Mouse (Mus musculus) kidney, embryonic 14.5 days (tissue): ENCODE measurements around the gene Slc17a4. TPM values are rescaled to one million over a fixed set of nuclear protein-coding genes. Genes with fewer than 3 reads are reported as not detected.

ENCODE experiments used
- ATAC-seq: fragments of 200-750 bp; cut with Nextera tagmentation; 2 replicates; pipeline ENCODE4 v1.8.0; 2017; ENCODE audit warnings: moderate number of reproducible peaks, mild to moderate bottlenecking, moderate TSS enrichment, moderate library complexity; ENCODE audit not compliant: low FRiP score, low TSS enrichment
- H3K27ac ChIP-seq: fragments of 300-500 bp; sonication (generic); 2 replicates; pipeline ENCODE4 v1.5.1; 2014; ENCODE audit warnings: low read depth, mild to moderate bottlenecking, low read length, moderate library complexity, mixed read lengths
- H3K27me3 ChIP-seq: fragments of 300-500 bp; sonication (generic); 2 replicates; pipeline ENCODE4 v1.6.1; 2014; ENCODE audit warnings: mild to moderate bottlenecking, low read length; ENCODE audit not compliant: control insufficient read depth, insufficient read depth
- H3K36me3 ChIP-seq: fragments of 300-500 bp; sonication (generic); 2 replicates; pipeline ENCODE4 v1.6.1; 2014; ENCODE audit warnings: low read length, mixed read lengths; ENCODE audit not compliant: control insufficient read depth, insufficient read depth
- H3K4me1 ChIP-seq: fragments of 300-500 bp; sonication (generic); 2 replicates; pipeline ENCODE4 v1.6.1; 2014; ENCODE audit warnings: low read length, mixed read lengths; ENCODE audit not compliant: control insufficient read depth, insufficient read depth
- H3K4me2 ChIP-seq: fragments of 300-500 bp; sonication (generic); replicated peaks from 2 replicates; pipeline ENCODE4 v1.6.1; 2014; ENCODE audit warnings: low read depth, mild to moderate bottlenecking, low read length
- H3K4me3 ChIP-seq: fragments of 300-500 bp; sonication (generic); 2 replicates; pipeline ENCODE4 v1.5.1; 2014; ENCODE audit warnings: mild to moderate bottlenecking, low read length
- H3K9ac ChIP-seq: fragments of 300-500 bp; sonication (generic); 2 replicates; pipeline ENCODE4 v1.6.1; 2014; ENCODE audit warnings: low read depth, mild to moderate bottlenecking, low read length, moderate library complexity
- H3K9me3 ChIP-seq: fragments of 300-500 bp; sonication (generic); 2 replicates; pipeline ENCODE4 v1.6.1; 2016; ENCODE audit warnings: low read length; ENCODE audit not compliant: control insufficient read depth
- WGBS: fragments of 180-500 bp; shearing (Covaris S2); extraction: QIAGEN DNeasy Blood & Tissue Kit; methylation state at CpG from one replicate; pipeline ENCODE4 v1.1.7; 2014; 5-methylcytosine and 5-hydroxymethylcytosine counted together
- microRNA-seq: library from miRNA; unstranded; fragments of <30 nt; microRNA quantifications from one replicate; pipeline ENCODE4, GENCODE M21; 2016
- polyA plus RNA-seq: library from polyadenylated mRNA; unstranded; fragments of >200 nt; fragmentation: Nextera tagmentation; extraction: Ambion mirVana; gene quantifications from 2 replicates; pipeline ENCODE4 v1.2.1, GENCODE M21; 2014

The Slc17a4 gene
- polyA plus RNA-seq, 1 experiment from 2014 or later, result 2.5 TPM

GRCm38 (mm10) chr13:23856401-23856800 is 58.4 kb downstream of the Slc17a4 start:
- no peaks in the 10 kb centered on the region for H3K9me3 ChIP-seq
- whole genome bisulfite sequencing, result 69% methylated on average over 3 of the region's 3 CpGs
- no peak overlapping the region for H3K27ac ChIP-seq
- no peaks in the 10 kb centered on the region for H3K27me3 ChIP-seq
- no peaks in the 10 kb centered on the region for H3K36me3 ChIP-seq
- no peak overlapping the region for H3K4me2 ChIP-seq
- no peak overlapping the region for H3K4me3 ChIP-seq
- no peaks in the 10 kb centered on the region for H3K4me1 ChIP-seq
- ATAC-seq, result no peak
- H3K9ac ChIP-seq, result no peak overlapping the region

GRCm38 (mm10) chr13:23849299-23849698 is 65.5 kb downstream of the Slc17a4 start:
- no peaks in the 10 kb centered on the region for H3K36me3 ChIP-seq
- 87% methylated on average over 2 of the region's 2 CpGs for WGBS
- no peak overlapping the region for H3K4me2 ChIP-seq
- no peak for ATAC-seq
- H3K9me3 ChIP-seq, result no peaks in the 10 kb centered on the region
- no peak overlapping the region for H3K4me3 ChIP-seq
- H3K27ac ChIP-seq, result no peak overlapping the region
- H3K27me3 ChIP-seq, result no peaks in the 10 kb centered on the region
- no peak overlapping the region for H3K9ac ChIP-seq
- no peaks in the 10 kb centered on the region for H3K4me1 ChIP-seq

Small RNA genes lying within 50 kb of the gene (microRNA-seq; reads per million reads assigned to microRNA genes)
- gene Gm44344, result not detected

Other genes with a start within 250 kb of the Slc17a4 start
- gene Hist1h2ac, start 231.1 kb downstream of the Slc17a4 start, polyA plus RNA-seq, result 1.3 and 1.9 TPM in 2 replicates
- gene Hist1h2bc, start 230.8 kb downstream of the Slc17a4 start, polyA plus RNA-seq, result 54.0 and 60.2 TPM in 2 replicates
- gene Hist1h1t, start 219.2 kb downstream of the Slc17a4 start, polyA plus RNA-seq, result not detected in 2 replicates
- gene Hist1h4c, start 216.6 kb downstream of the Slc17a4 start, polyA plus RNA-seq, result 9.0 and 15.0 TPM in 2 replicates
- 6.0 and 7.6 TPM in 2 replicates for gene Hfe, start 204.2 kb downstream of the Slc17a4 start, polyA plus RNA-seq
- 21.6 and 28.4 TPM in 2 replicates for gene Hist1h1c, start 176.2 kb downstream of the Slc17a4 start, polyA plus RNA-seq
- gene Hist1h3c, start 169.4 kb downstream of the Slc17a4 start, polyA plus RNA-seq, result 12.7 and 18.3 TPM in 2 replicates
- 2.7 and 6.8 TPM in 2 replicates for gene Hist1h2bb, start 168.3 kb downstream of the Slc17a4 start, polyA plus RNA-seq
- gene Hist1h2ab, start 163.9 kb downstream of the Slc17a4 start, polyA plus RNA-seq, result 70.3 and 91.4 TPM in 2 replicates
- gene Hist1h3b, start 162.7 kb downstream of the Slc17a4 start, polyA plus RNA-seq, result 12.5 and 22.2 TPM in 2 replicates
- 7.0 and 9.2 TPM in 2 replicates for gene Hist1h4b, start 158.0 kb downstream of the Slc17a4 start, polyA plus RNA-seq
- 1.3 and 1.9 TPM in 2 replicates for gene Hist1h4a, start 153.8 kb downstream of the Slc17a4 start, polyA plus RNA-seq
- gene Hist1h3a, start 152.6 kb downstream of the Slc17a4 start, polyA plus RNA-seq, result 8.8 and 11.6 TPM in 2 replicates
- 3.5 and 6.5 TPM in 2 replicates for gene Hist1h1a, start 151.3 kb downstream of the Slc17a4 start, polyA plus RNA-seq
- gene Trim38, start 145.1 kb downstream of the Slc17a4 start, polyA plus RNA-seq, result not detected in 2 replicates
- 0.07 and 0.12 TPM in 2 replicates for gene Slc17a2, start 108.0 kb downstream of the Slc17a4 start, polyA plus RNA-seq
- gene Slc17a3, start 75.6 kb downstream of the Slc17a4 start, polyA plus RNA-seq, result 0.53 and 1.1 TPM in 2 replicates
- gene Slc17a1, start 47.3 kb downstream of the Slc17a4 start, polyA plus RNA-seq, result 0.47 and 1.6 TPM in 2 replicates
- gene Hist1h2ba, start 19.1 kb upstream of the Slc17a4 start, polyA plus RNA-seq, result not detected in 2 replicates
- not detected in 2 replicates for gene Hist1h2aa, start 19.5 kb upstream of the Slc17a4 start, polyA plus RNA-seq
- 0.15 TPM in 1 of 2 replicates, not detected in the other for gene Scgn, start 76.2 kb upstream of the Slc17a4 start, polyA plus RNA-seq